Mouse (Mus musculus) embryonic facial prominence, embryonic 14.5 days (tissue): ENCODE measurements around the gene Gm9837. TPM values are rescaled to one million over a fixed set of nuclear protein-coding genes. Genes with fewer than 3 reads are reported as not detected.

Experiments used
- ATAC-seq: fragments of 200-750 bp; cut with Nextera tagmentation; 2 replicates; pipeline ENCODE4 v1.8.0; 2017; ENCODE audit warnings: low read depth, moderate number of reproducible peaks, moderate TSS enrichment
- DNase-seq: peaks from one replicate; pipeline ENCODE4 v3.0.0-alpha.2; 2015; ENCODE audit warnings: low spot score
- H3K27ac ChIP-seq: fragments of 300-500 bp; sonication (generic); replicated peaks from 2 replicates; pipeline ENCODE4 v1.5.1; 2014; ENCODE audit warnings: low read depth, mild to moderate bottlenecking, low read length, moderate library complexity
- H3K27me3 ChIP-seq: fragments of 300-500 bp; sonication (generic); replicated peaks from 2 replicates; pipeline ENCODE4 v1.6.1; 2014; ENCODE audit warnings: low read length; ENCODE audit not compliant: control insufficient read depth, insufficient read depth
- H3K36me3 ChIP-seq: fragments of 300-500 bp; sonication (generic); 2 replicates; pipeline ENCODE4 v1.6.1; 2014; ENCODE audit warnings: low read length, mixed read lengths; ENCODE audit not compliant: control insufficient read depth, insufficient read depth
- H3K4me1 ChIP-seq: fragments of 300-500 bp; sonication (generic); 2 replicates; pipeline ENCODE4 v1.6.1; 2014; ENCODE audit warnings: antibody characterized with exemption, low read length; ENCODE audit not compliant: control insufficient read depth, insufficient read depth
- H3K4me2 ChIP-seq: fragments of 300-500 bp; sonication (generic); 2 replicates; pipeline ENCODE4 v1.6.1; 2014; ENCODE audit warnings: low read depth, mild to moderate bottlenecking, low read length, moderate library complexity, mixed read lengths
- H3K4me3 ChIP-seq: fragments of 300-500 bp; sonication (generic); 2 replicates; pipeline ENCODE4 v1.5.1; 2014; ENCODE audit warnings: low read depth, mild to moderate bottlenecking, low read length
- H3K9ac ChIP-seq: fragments of 300-500 bp; sonication (generic); 2 replicates; pipeline ENCODE4 v1.6.1; 2014; ENCODE audit warnings: low read depth, mild to moderate bottlenecking, low read length, moderate library complexity, mixed read lengths
- H3K9me3 ChIP-seq: fragments of 300-500 bp; sonication (generic); 2 replicates; pipeline ENCODE4 v1.6.1; 2016; ENCODE audit warnings: low read length; ENCODE audit not compliant: control insufficient read depth
- WGBS: fragments of 180-500 bp; shearing (Covaris S2); extraction: QIAGEN DNeasy Blood & Tissue Kit; methylation state at CpG from one replicate; pipeline ENCODE4 v1.1.7; 2014; 5-methylcytosine and 5-hydroxymethylcytosine counted together
- polyA plus RNA-seq: library from polyadenylated mRNA; unstranded; fragments of >200 nt; fragmentation: Nextera tagmentation; extraction: Ambion mirVana; gene quantifications from 2 replicates; pipeline ENCODE4 v1.2.1, GENCODE M21; 2014

Gene Gm9837
- polyA plus RNA-seq: not detected in 2 replicates

DNA sequence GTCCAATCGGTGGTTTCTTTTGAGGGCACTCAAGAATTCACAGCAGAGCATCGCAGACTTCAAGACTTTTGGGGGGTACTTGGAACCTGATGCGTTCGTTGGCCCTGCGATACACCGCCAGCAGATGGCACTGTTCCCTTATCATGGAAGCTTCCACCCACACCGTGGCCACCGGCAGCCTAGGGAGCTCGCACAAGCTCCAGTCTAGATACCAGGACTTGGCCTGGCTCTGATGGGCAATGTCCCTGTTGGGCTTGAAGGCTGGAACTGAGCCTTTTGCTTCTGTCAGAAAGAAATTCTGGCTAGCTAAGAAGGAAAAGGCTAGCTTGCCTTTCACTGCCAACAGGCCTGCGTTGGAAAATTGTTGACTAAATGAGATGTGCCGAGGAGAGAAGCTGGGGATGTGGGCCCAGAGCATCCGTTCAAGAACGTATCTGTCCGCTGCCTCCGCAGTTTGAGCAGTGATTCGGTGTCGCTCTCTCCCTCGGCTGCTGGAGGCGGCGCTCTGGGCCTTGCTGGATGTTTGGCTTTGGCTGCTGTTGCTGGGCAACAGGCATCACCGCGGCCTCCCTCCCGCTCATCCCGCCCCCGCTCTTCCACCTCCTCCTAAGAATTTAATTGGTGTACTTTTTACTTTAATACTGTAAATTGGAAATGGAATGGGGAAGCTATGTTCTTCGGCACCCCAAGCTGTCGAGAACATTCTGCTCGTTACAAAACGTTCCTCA is at the start of gene Gm9837:
Gene Gm9837, minus strand, starts transcription at position 512 of the 728 bp plus-strand sequence.
- Histone ChIP-seq H3K9me3 (no peaks in the 10 kb centered on the region), H3K36me3 (no peaks in the 10 kb centered on the region), H3K27ac (peak within 1 kb of the TSS; percentile 72), H3K9ac (no peak within 1 kb of the TSS; the same call in 1 of the 2 replicates), H3K4me1 (peaks cover 21% of the 10 kb centered on the region), H3K4me2 (peak within 1 kb of the TSS; percentile 57), H3K27me3 (peaks cover 52% of the 10 kb centered on the region), H3K4me3 (peak within 1 kb of the TSS; percentile 24)
- ATAC-seq (peak; percentile 87), DNase-seq (peak; percentile 93)
- 4% methylated on average over 26 of the region's 29 CpGs for WGBS

DNA sequence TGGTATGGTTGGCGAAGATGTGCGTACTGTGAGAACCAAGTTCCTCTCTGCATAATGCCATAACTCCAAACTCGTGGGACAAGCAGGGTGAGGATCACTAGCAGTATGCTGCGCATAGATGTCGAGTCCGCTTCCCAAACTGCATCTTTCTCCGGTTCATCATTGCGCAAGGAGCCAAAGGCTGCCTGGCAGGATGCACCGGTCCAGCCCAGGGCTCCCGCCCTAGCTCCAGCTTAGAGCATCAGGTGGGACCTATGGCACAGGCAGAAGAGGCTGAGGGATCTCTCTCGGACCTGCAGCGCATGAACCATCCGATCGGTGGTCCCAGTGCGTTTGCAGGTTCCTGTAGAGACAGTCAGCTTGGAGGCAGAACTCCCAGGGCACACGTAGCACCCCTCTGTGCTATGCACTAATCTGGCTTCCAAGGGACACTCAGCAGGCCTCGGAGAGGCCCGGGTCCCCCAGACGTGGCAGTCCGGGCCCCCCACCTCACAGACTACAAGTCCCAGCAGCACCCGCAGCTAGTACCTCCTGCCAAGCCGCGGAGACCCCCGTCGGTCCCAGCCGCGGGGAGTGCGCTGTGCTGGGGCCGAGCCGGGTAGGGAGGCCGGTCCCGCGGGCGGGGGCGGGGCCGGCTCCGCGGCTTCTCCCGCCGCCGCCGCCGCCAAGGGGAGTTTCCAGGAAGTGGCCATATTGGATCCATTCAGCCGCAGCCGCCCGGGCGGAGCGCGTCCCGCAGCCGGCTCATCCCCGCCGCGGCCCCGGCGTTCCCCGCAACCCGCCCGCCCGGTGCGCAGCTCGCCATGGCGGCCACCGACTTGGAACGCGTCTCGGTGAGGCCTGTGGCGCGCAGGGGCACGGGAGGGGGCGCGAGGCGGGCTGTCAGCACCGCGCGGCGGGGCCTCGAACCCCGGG is 49.2 kb upstream of the Gm9837 start, which contains the start of gene Sept8:
Gene Sept8, plus strand, starts transcription at position 51 of the 915 bp plus-strand sequence.
- Histone ChIP-seq H3K9me3 (no peaks in the 10 kb centered on the region), H3K27ac (peak within 1 kb of the TSS; percentile 91), H3K36me3 (no peaks in the 10 kb centered on the region), H3K9ac (peak within 1 kb of the TSS; percentile 88), H3K4me1 (peaks cover 23% of the 10 kb centered on the region), H3K27me3 (no peaks in the 10 kb centered on the region), H3K4me3 (peak within 1 kb of the TSS; percentile 76), H3K4me2 (peak within 1 kb of the TSS; percentile 88)
- ATAC-seq: peak; percentile 87
- WGBS: 10% methylated on average over 34 of the region's 79 CpGs
- DNase-seq: peak; percentile 87

DNA sequence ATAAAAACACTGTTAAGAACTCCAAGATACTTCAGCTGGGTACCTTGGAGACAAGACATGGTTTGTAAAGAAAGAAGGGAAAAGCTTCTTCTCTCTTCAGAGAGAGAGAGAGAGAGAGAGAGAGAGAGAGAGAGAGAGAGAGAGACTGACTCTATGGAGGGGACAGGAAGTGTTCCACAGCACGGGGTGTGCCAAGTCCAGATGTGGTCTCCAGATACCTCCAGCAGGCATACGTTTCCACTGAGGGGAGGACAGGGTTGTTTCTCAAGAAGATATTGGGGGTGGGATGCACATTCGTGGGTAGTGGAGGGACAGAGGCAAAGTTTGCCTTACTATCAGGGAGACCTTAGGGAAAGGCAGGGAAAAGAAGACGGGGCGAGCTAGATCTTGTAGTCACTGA is 48.5 kb upstream of the Gm9837 start:
- peak overlapping the region; percentile 76; the same call in 1 of the 2 replicates for H3K4me3 ChIP-seq
- H3K27me3 ChIP-seq: no peaks in the 10 kb centered on the region
- WGBS: 47% methylated on average over 5 of the region's 5 CpGs
- no peak overlapping the region for H3K9ac ChIP-seq
- no peaks in the 10 kb centered on the region for H3K36me3 ChIP-seq
- H3K4me2 ChIP-seq: peak overlapping the region; percentile 88
- no peak overlapping the region for H3K27ac ChIP-seq
- peaks cover 21% of the 10 kb centered on the region for H3K4me1 ChIP-seq
- DNase-seq (no peak), ATAC-seq (no peak)
- no peaks in the 10 kb centered on the region for H3K9me3 ChIP-seq

DNA sequence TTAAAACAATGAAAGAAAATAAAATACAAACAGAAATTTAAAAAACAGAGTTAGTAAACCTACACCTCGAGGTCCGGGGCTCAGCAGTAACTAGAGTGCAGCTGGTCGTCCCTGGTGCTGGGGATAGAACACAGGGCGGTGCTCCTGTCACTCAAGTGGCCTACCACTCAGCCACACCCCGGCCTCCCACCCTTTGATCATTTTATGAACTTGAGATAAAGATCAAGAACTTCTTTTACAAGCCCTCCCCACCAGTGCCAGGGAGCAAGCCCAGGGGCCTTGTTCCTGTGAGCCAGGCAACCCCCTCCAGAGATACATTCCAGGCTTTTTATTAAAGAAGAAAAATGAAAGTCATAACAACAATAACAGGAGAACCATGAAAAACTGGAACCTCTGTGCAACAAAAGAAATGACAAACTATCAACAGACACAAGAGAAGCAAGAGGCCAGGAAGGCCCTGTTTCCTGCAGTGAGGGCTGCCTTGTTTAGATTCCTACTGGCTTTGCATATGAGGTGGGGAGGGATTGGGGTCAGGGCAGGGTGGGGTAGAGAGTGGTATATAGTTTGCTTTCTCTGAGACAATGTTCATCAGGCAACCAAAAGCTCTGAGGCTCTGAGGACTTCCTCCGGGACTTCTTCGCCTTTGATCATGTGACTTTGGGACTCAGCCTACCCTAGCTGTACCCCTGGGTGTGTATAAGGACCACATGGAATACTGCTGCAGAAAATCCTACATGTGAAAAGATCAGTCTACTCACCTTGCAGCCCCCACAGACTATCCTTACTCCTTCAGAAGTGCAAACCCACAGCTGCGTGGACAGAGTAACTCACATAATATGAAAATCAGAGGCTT is 46.7 kb upstream of the Gm9837 start:
- no peak for ATAC-seq
- H3K9ac ChIP-seq: no peak overlapping the region
- no peaks in the 10 kb centered on the region for H3K27me3 ChIP-seq
- no peak overlapping the region for H3K27ac ChIP-seq
- H3K4me2 ChIP-seq: no peak overlapping the region
- 50% methylated on average over 8 of the region's 8 CpGs for WGBS
- peaks cover 13% of the 10 kb centered on the region for H3K4me1 ChIP-seq
- DNase-seq: peak; percentile 27
- H3K36me3 ChIP-seq: no peaks in the 10 kb centered on the region
- no peaks in the 10 kb centered on the region for H3K9me3 ChIP-seq
- H3K4me3 ChIP-seq: no peak overlapping the region

GRCm38 (mm10) chr11:53510351-53510750 is 40.1 kb upstream of the Gm9837 start:
- 39% methylated on average over 5 of the region's 5 CpGs for WGBS
- Histone ChIP-seq H3K27me3 (no peaks in the 10 kb centered on the region), H3K9me3 (no peaks in the 10 kb centered on the region), H3K4me1 (no peaks in the 10 kb centered on the region), H3K4me3 (no peak overlapping the region), H3K4me2 (no peak overlapping the region), H3K36me3 (no peaks in the 10 kb centered on the region), H3K27ac (no peak overlapping the region), H3K9ac (no peak overlapping the region)
- ATAC-seq: no peak
- peak; percentile 72 for DNase-seq

DNA sequence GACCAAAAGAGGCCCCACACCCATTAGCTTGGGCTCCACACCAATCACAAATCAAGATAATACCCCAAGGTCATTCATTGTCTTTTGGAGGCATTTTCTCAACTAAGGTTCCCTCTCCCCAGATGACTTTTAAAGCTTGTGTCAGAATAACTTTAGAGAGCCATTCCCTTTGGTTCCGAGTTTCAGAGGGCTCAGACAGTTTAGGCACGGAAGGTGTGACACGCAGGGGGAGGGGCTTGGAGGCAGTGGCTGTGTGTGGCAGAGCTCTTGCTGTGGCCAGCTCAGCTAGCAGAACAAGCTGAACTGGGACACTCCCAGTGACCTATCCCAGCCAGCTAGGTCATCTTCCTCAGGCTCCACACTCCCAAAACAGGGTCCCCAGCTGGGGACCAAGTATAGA is 38.3 kb upstream of the Gm9837 start:
- ATAC-seq (no peak), DNase-seq (no peak)
- H3K4me2 ChIP-seq: no peak overlapping the region
- no peaks in the 10 kb centered on the region for H3K9me3 ChIP-seq
- WGBS: 51% methylated on average over 3 of the region's 3 CpGs
- H3K9ac ChIP-seq: no peak overlapping the region
- H3K4me3 ChIP-seq: no peak overlapping the region
- no peaks in the 10 kb centered on the region for H3K27me3 ChIP-seq
- H3K27ac ChIP-seq: no peak overlapping the region
- no peaks in the 10 kb centered on the region for H3K4me1 ChIP-seq
- no peaks in the 10 kb centered on the region for H3K36me3 ChIP-seq

DNA sequence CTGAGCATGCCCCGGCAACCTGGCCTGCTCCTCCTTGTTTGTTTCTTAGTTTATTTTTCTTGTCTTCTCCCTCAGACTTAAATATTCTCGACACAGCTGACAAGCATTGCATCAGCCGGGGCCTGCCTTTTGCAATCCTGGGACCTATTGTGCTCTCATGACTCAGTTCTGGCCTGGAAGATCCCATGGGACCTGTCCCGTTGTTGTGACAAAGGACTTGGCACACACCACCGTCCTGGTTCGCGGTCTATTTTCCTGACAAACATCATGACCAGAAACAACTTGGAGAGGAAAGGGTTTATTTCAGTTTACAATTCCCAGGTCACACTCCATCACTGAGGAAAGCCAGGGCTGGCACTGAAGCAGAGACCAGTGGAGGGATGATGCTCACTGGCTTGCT is 37.9 kb upstream of the Gm9837 start:
- Histone ChIP-seq H3K4me3 (no peak overlapping the region), H3K9me3 (no peaks in the 10 kb centered on the region), H3K9ac (no peak overlapping the region), H3K4me1 (no peaks in the 10 kb centered on the region), H3K27me3 (no peaks in the 10 kb centered on the region), H3K36me3 (no peaks in the 10 kb centered on the region), H3K27ac (no peak overlapping the region), H3K4me2 (no peak overlapping the region)
- DNase-seq: no peak
- no peak for ATAC-seq
- WGBS: 68% methylated on average over 7 of the region's 7 CpGs
